Comparison of ENCODE assay signal across 11 mouse cellular contexts in the genomic region with DNA sequence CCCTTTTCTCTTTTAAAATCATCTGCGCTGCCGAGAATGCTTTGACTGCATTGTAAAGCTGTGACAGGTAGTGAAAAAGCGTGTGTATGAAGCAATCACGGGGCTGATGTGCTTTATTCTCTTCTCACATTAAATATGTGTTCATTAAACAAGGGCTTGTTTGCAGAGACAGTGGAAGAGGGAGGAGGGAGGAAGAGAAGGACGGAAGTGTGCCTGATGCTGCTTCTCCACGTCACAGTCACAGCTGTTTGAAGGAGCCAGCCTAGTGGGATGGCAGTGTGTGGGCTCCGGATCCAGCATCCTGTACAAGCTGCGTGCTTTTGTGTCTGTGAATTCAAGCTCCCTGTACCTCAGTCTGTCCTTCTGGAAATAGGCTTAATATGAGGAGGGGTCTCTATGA.
DNase-seq lines count a peak whose midpoint lies in the region; ATAC-seq and TF ChIP-seq lines count a peak whose summit lies in the region.
"Had no signal": no experiment of that assay in that cellular context is flagged by ENCODE, and none has a peak within 500 bp of the region (broad histone marks: within the 10 kb centered on the region; RNA-seq: fewer than 3 reads in every experiment).

No protein-coding gene starts in this region.

- no peaks in the 10 kb centered on the region for H3K27me3 ChIP-seq in midbrain, embryonic 14.5 days (ENCODE audit: control insufficient read depth, insufficient read depth, low read length)
- no peaks in the 10 kb centered on the region for H3K27me3 ChIP-seq in kidney, embryonic 14.5 days (ENCODE audit: control insufficient read depth, insufficient read depth, low read length)
- H3K27me3 ChIP-seq: intestine, embryonic 15.5 days had no signal

- ATAC-seq in midbrain, embryonic 14.5 days (ENCODE audit: low FRiP score, low TSS enrichment): 0 out of 2 replicates have a peak, but pooled peaks have one; percentile 40
- no peak for ATAC-seq in kidney, embryonic 14.5 days (ENCODE audit: low FRiP score, low TSS enrichment)
- ATAC-seq: intestine, embryonic 15.5 days had no signal

- peak overlapping the region; percentile 33 for H3K4me2 ChIP-seq in midbrain, embryonic 14.5 days (ENCODE audit: low read length)
- H3K4me2 ChIP-seq in kidney, embryonic 14.5 days (replicated peaks; ENCODE audit: low read depth, low read length): no peak overlapping the region
- H3K4me2 ChIP-seq: intestine, embryonic 15.5 days had no signal

- no peaks in the 10 kb centered on the region for H3K9me3 ChIP-seq in midbrain, embryonic 14.5 days (ENCODE audit: control insufficient read depth, low read length)
- H3K9me3 ChIP-seq in kidney, embryonic 14.5 days (ENCODE audit: control insufficient read depth, low read length): no peaks in the 10 kb centered on the region
- H3K9me3 ChIP-seq: intestine, embryonic 15.5 days had no signal

- H3K36me3 ChIP-seq in midbrain, embryonic 14.5 days (ENCODE audit: control insufficient read depth, insufficient read depth, low read length): no peaks in the 10 kb centered on the region
- no peaks in the 10 kb centered on the region for H3K36me3 ChIP-seq in kidney, embryonic 14.5 days (ENCODE audit: control insufficient read depth, insufficient read depth, low read length)
- H3K36me3 ChIP-seq: intestine, embryonic 15.5 days had no signal

- DNase-seq in brain, adult 2 months (ENCODE audit: low read depth, low spot score): peak; percentile 87
- peak; percentile 23 to 70 for DNase-seq in layer of hippocampus, adult 2 months (ENCODE audit: low spot score in 2 of 2)
- peak; percentile 53 for DNase-seq in midbrain, embryonic 14.5 days
- DNase-seq in yolk sac, embryonic 10.5 days (ENCODE audit: low spot score): no peak
- DNase-seq in adrenal gland, postnatal 25 days: no peak
- DNase-seq: cerebellum, adult 8-10 months; thymus, postnatal 36 days had no signal

- WGBS in midbrain, embryonic 14.5 days: 16% methylated on average over 8 of the region's 8 CpGs
- 70% methylated on average over 8 of the region's 8 CpGs for WGBS in kidney, embryonic 14.5 days

- 0 out of 2 replicates have a peak overlapping the region, but pooled peaks have one; percentile 2 for H3K4me3 ChIP-seq in cortical plate, adult 2 months (ENCODE audit: insufficient read depth, low read length)
- H3K4me3 ChIP-seq in layer of hippocampus, adult 2 months: no peak overlapping the region
- H3K4me3 ChIP-seq in midbrain, embryonic 14.5 days (replicated peaks; ENCODE audit: low read depth, low read length): no peak overlapping the region
- no peak overlapping the region for H3K4me3 ChIP-seq in kidney, embryonic 14.5 days (ENCODE audit: low read length)
- H3K4me3 ChIP-seq: intestine, embryonic 15.5 days had no signal

- H3K4me1 ChIP-seq in cortical plate, adult 2 months (ENCODE audit: control insufficient read depth, insufficient read depth, low read length): no peaks in the 10 kb centered on the region
- peaks cover 22% of the 10 kb centered on the region for H3K4me1 ChIP-seq in midbrain, embryonic 14.5 days (ENCODE audit: control insufficient read depth, insufficient read depth, low read length)
- 0 out of 2 replicates have a peak, but pooled peaks cover 5% of the 10 kb centered on the region for H3K4me1 ChIP-seq in kidney, embryonic 14.5 days (ENCODE audit: control insufficient read depth, insufficient read depth, low read length)

- TF ChIP-seq POLR2A in cortical plate, adult 2 months (IDR thresholded peaks at IDR 0.05; ENCODE audit: extremely low read depth, insufficient read depth, low read length): peak; percentile 72

- H3K9ac ChIP-seq in midbrain, embryonic 14.5 days (replicated peaks; ENCODE audit: low read length): no peak overlapping the region
- no peak overlapping the region for H3K9ac ChIP-seq in kidney, embryonic 14.5 days (ENCODE audit: low read depth, low read length)
- H3K9ac ChIP-seq: intestine, embryonic 15.5 days had no signal

- no peak overlapping the region for H3K27ac ChIP-seq in cortical plate, adult 2 months (ENCODE audit: insufficient read depth, low read length)
- H3K27ac ChIP-seq in layer of hippocampus, adult 2 months: peak overlapping the region; percentile 65
- no peak overlapping the region; the same call in 1 of the 2 replicates for H3K27ac ChIP-seq in midbrain, embryonic 14.5 days (replicated peaks; ENCODE audit: low read depth, low read length)
- H3K27ac ChIP-seq in kidney, embryonic 14.5 days (ENCODE audit: low read depth, low read length): no peak overlapping the region
- H3K27ac ChIP-seq: intestine, embryonic 15.5 days; macrophage had no signal

- no peak for TF ChIP-seq CTCF in cortical plate, adult 2 months (IDR thresholded peaks at IDR 0.05; ENCODE audit: extremely low read depth, insufficient read depth, low read length)
- TF ChIP-seq CTCF in layer of hippocampus, adult 2 months (conservative IDR thresholded peaks at IDR 0.05): no peak

Comparison
In these comparisons a context has a peak if more than half of its experiments do, and no peak if none do; other contexts are left out.
1. DNase-seq: peak in brain, adult 2 months (single experiment), layer of hippocampus, adult 2 months (2 of 2) and midbrain, embryonic 14.5 days (single experiment); none in yolk sac, embryonic 10.5 days (single experiment) and adrenal gland, postnatal 25 days (single experiment).